8 mouse cellular contexts compared by ENCODE assay signal in genomic region chr5:113975538-113976215, GRCm38 (mm10). TPM values are rescaled to one million over a fixed set of nuclear protein-coding genes. Genes with fewer than 3 reads are reported as not detected.
DNase-seq lines count a peak whose midpoint lies in the region; ATAC-seq and TF ChIP-seq lines count a peak whose summit lies in the region.

No protein-coding gene starts in this region.

- no peak for ATAC-seq in kidney, embryonic 14.5 days (ENCODE audit: low FRiP score, low TSS enrichment)
- ATAC-seq in stomach, embryonic 16.5 days (ENCODE audit: insufficient read depth, low FRiP score): 0 out of 2 replicates have a peak, but pooled peaks have one; percentile 38

- H3K79me2 ChIP-seq in heart, adult 2 months (replicated peaks; ENCODE audit: control insufficient read depth, insufficient read depth, low read length): peaks cover 3% of the 10 kb centered on the region; the same call in 1 of the 2 replicates
- peaks cover 6% of the 10 kb centered on the region; the same call in 1 of the 2 replicates for H3K79me2 ChIP-seq in liver, adult 2 months (ENCODE audit: control insufficient read depth, insufficient read depth, low read length)

- H3K4me3 ChIP-seq in kidney, embryonic 14.5 days (ENCODE audit: low read length): no peak overlapping the region
- H3K4me3 ChIP-seq in heart, adult 2 months: no peak overlapping the region
- no peak overlapping the region for H3K4me3 ChIP-seq in liver, adult 2 months (ENCODE audit: insufficient read depth, low read depth, low read length)
- H3K4me3 ChIP-seq in stomach, embryonic 16.5 days (replicated peaks; ENCODE audit: low read length): no peak overlapping the region

- no peaks in the 10 kb centered on the region for H3K27me3 ChIP-seq in kidney, embryonic 14.5 days (ENCODE audit: control insufficient read depth, insufficient read depth, low read length)
- no peaks in the 10 kb centered on the region for H3K27me3 ChIP-seq in heart, adult 2 months (ENCODE audit: control insufficient read depth, insufficient read depth, low read length)
- H3K27me3 ChIP-seq in liver, adult 2 months (ENCODE audit: control insufficient read depth, insufficient read depth, low read length): no peaks in the 10 kb centered on the region
- no peaks in the 10 kb centered on the region for H3K27me3 ChIP-seq in stomach, embryonic 16.5 days (ENCODE audit: control insufficient read depth, insufficient read depth, low read length)

- no peak overlapping the region for H3K9ac ChIP-seq in kidney, embryonic 14.5 days (ENCODE audit: low read depth, low read length)
- H3K9ac ChIP-seq in heart, adult 2 months (ENCODE audit: low read depth, low read length): no peak overlapping the region
- H3K9ac ChIP-seq in liver, adult 2 months (ENCODE audit: low read depth, low read length): no peak overlapping the region
- H3K9ac ChIP-seq in stomach, embryonic 16.5 days (ENCODE audit: low read length): no peak overlapping the region

- TF ChIP-seq CTCF in heart, adult 2 months (IDR thresholded peaks at IDR 0.05): no peak
- TF ChIP-seq CTCF in liver, adult 2 months (IDR thresholded peaks at IDR 0.05; ENCODE audit: low read depth, low read length): no peak

- peak; percentile 70; the same call in 1 of the 2 replicates for TF ChIP-seq EP300 in heart, adult 2 months (IDR thresholded peaks at IDR 0.05; ENCODE audit: insufficient read depth, low read depth, low read length)

- 69% methylated on average over 9 of the region's 9 CpGs for WGBS in kidney, embryonic 14.5 days
- WGBS in heart, adult 2 months: 19% methylated on average over 9 of the region's 9 CpGs
- WGBS in liver, adult 2 months: 22% methylated on average over 9 of the region's 9 CpGs
- WGBS in stomach, embryonic 16.5 days: 55% methylated on average over 9 of the region's 9 CpGs

- no peak overlapping the region for H3K4me2 ChIP-seq in kidney, embryonic 14.5 days (replicated peaks; ENCODE audit: low read depth, low read length)
- no peak overlapping the region for H3K4me2 ChIP-seq in stomach, embryonic 16.5 days (ENCODE audit: low read depth, low read length)

- H3K36me3 ChIP-seq in kidney, embryonic 14.5 days (ENCODE audit: control insufficient read depth, insufficient read depth, low read length): peaks cover 8% of the 10 kb centered on the region; the same call in 1 of the 2 replicates
- peaks cover 2% of the 10 kb centered on the region; the same call in 1 of the 2 replicates for H3K36me3 ChIP-seq in heart, adult 2 months (ENCODE audit: control insufficient read depth, insufficient read depth, low read length)
- H3K36me3 ChIP-seq in liver, adult 2 months (ENCODE audit: control insufficient read depth, insufficient read depth, low read length): no peaks in the 10 kb centered on the region
- H3K36me3 ChIP-seq in stomach, embryonic 16.5 days (ENCODE audit: control insufficient read depth, insufficient read depth, low read length): no peaks in the 10 kb centered on the region

- no peak for TF ChIP-seq POLR2A in heart, adult 2 months (IDR thresholded peaks at IDR 0.05; ENCODE audit: insufficient read depth, low read depth, low read length)
- TF ChIP-seq POLR2A in liver, adult 2 months (IDR thresholded peaks at IDR 0.05; ENCODE audit: extremely low read depth, insufficient read depth, low read length): no peak

- H3K9me3 ChIP-seq in kidney, embryonic 14.5 days (ENCODE audit: control insufficient read depth, low read length): no peaks in the 10 kb centered on the region
- H3K9me3 ChIP-seq in stomach, embryonic 16.5 days (replicated peaks; ENCODE audit: control insufficient read depth, low read length): no peaks in the 10 kb centered on the region

- H3K4me1 ChIP-seq in kidney, embryonic 14.5 days (ENCODE audit: control insufficient read depth, insufficient read depth, low read length): peaks cover 39% of the 10 kb centered on the region
- peaks cover 40% of the 10 kb centered on the region for H3K4me1 ChIP-seq in heart, adult 2 months (ENCODE audit: control insufficient read depth, insufficient read depth, low read length)
- peaks cover 15% of the 10 kb centered on the region for H3K4me1 ChIP-seq in liver, adult 2 months (ENCODE audit: control insufficient read depth, insufficient read depth, low read length)
- H3K4me1 ChIP-seq in stomach, embryonic 16.5 days (ENCODE audit: control insufficient read depth, insufficient read depth, low read length): peaks cover 40% of the 10 kb centered on the region

- peak; percentile 84 for DNase-seq in kidney, adult 18-20 months
- DNase-seq in ZHBTc4 (ENCODE audit: low read depth, low spot score): peak; percentile 87
- DNase-seq in heart, adult 2 months: peak; percentile 83 to 86
- DNase-seq in liver, adult 2 months (ENCODE audit: extremely low read depth, low read depth, low spot score): peak; percentile 93
- DNase-seq in B cell, adult 2 months: no peak
- no peak for DNase-seq in cerebellum, postnatal 4 days (ENCODE audit: low spot score in 2 of 2)

- intact Hi-C loops in heart, adult 2 months (cut with DNase I): loop anchor here (1.0 to 2.0 kb wide), 2 partner anchors 11 to 17 kb away; partner anchors contain the start of gene Ssh1

- H3K27ac ChIP-seq in kidney, embryonic 14.5 days (ENCODE audit: low read depth, low read length): no peak overlapping the region; the same call in 1 of the 2 replicates
- H3K27ac ChIP-seq in heart, adult 2 months: peak overlapping the region; percentile 94
- H3K27ac ChIP-seq in liver, adult 2 months (replicated peaks; ENCODE audit: insufficient read depth, low read depth, low read length): no peak overlapping the region; the same call in 1 of the 2 replicates
- peak overlapping the region; percentile 44; the same call in 1 of the 2 replicates for H3K27ac ChIP-seq in stomach, embryonic 16.5 days (ENCODE audit: low read length)

RNA-seq across cellular contexts. Expression of gene Ssh1, which starts 18.0 kb away (rescaled TPM):
- 18.5 and 28.2 TPM in 2 replicates for polyA plus RNA-seq in kidney, embryonic 14.5 days (2014; fragmentation: Nextera tagmentation; extraction: Ambion mirVana)
- total RNA-seq in heart, adult 2 months (2021): 10 to 100 TPM; 13.4 to 15.2 TPM
- polyA plus RNA-seq in heart, adult 2 months (2012; rRNA removed): 7.4 and 9.8 TPM in 2 replicates
- total RNA-seq in liver, adult 2 months (2014; rRNA removed): 1.6 and 3.3 TPM in 2 replicates
- polyA plus RNA-seq in liver, adult 2 months (2012; rRNA removed): 5.0 and 5.5 TPM in 2 replicates
- 8.7 and 11.9 TPM in 2 replicates for polyA plus RNA-seq in stomach, embryonic 16.5 days (2015; fragmentation: Nextera tagmentation; extraction: Ambion mirVana)

RNA-seq across cellular contexts. Expression of gene Dao, which starts 27.8 kb away (rescaled TPM):
- polyA plus RNA-seq in kidney, embryonic 14.5 days (2014; fragmentation: Nextera tagmentation; extraction: Ambion mirVana): 6.0 and 7.7 TPM in 2 replicates
- not detected for total RNA-seq in heart, adult 2 months (2021)
- polyA plus RNA-seq in heart, adult 2 months (2012; rRNA removed): not detected in 2 replicates
- not detected in 2 replicates for total RNA-seq in liver, adult 2 months (2014; rRNA removed)
- polyA plus RNA-seq in liver, adult 2 months (2012; rRNA removed): not detected in 2 replicates
- polyA plus RNA-seq in stomach, embryonic 16.5 days (2015; fragmentation: Nextera tagmentation; extraction: Ambion mirVana): 2.4 and 3.1 TPM in 2 replicates

Comparison
In these comparisons a context has a peak if more than half of its experiments do, and no peak if none do; other contexts are left out.
1. DNase-seq: peak in kidney, adult 18-20 months (single experiment), ZHBTc4 (single experiment), heart, adult 2 months (2 of 2) and liver, adult 2 months (single experiment); none in B cell, adult 2 months (0 of 2) and cerebellum, postnatal 4 days (0 of 2).
2. H3K27ac ChIP-seq: peak in heart, adult 2 months (single experiment) and stomach, embryonic 16.5 days (single experiment); none in kidney, embryonic 14.5 days (single experiment) and liver, adult 2 months (single experiment).